Mouse (Mus musculus): ENCODE data around the gene Ttc27. TPM values are rescaled to one million over a fixed set of nuclear protein-coding genes. Genes with fewer than 3 reads are reported as not detected.

The Ttc27 gene
- polyA plus RNA-seq, 1 experiment from 2014 or later = 27.7 TPM

DNA sequence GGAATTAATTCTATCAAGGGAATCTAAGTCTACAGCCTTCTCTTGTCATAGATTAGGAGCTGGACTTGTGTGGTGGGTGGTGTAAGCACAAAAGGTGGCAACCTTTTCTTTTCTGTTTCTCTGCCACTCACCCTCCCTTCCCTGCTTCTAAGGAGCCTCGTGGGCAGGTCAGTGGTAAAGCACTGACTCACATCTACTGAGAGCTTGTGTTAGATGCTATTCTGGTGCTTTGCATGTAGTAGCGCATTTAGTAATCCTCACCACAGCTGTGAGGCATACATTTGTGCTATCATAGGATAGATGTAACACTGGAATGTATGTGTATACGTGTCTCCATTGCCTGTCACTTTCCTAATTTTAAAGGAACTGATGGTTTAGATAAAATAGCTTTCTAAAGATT is 124.2 kb downstream of the Ttc27 start:
- H3K9ac ChIP-seq (ENCODE audit: low read length) = no peak overlapping the region
- DNase-seq (ENCODE audit: low spot score, missing footprints) (no peak), ATAC-seq (ENCODE audit: low FRiP score) (no peak)
- no peaks in the 10 kb centered on the region for H3K9me3 ChIP-seq (ENCODE audit: control insufficient read depth, low read length)
- H3K4me1 ChIP-seq (ENCODE audit: control insufficient read depth, insufficient read depth, low read length) = no peaks in the 10 kb centered on the region
- no peak overlapping the region for H3K4me2 ChIP-seq
- WGBS = 76% methylated on average over 3 of the region's 3 CpGs
- H3K36me3 ChIP-seq (ENCODE audit: control insufficient read depth, insufficient read depth, low read length) = no peaks in the 10 kb centered on the region
- no peak overlapping the region for H3K4me3 ChIP-seq (ENCODE audit: low read depth, low read length)
- H3K27ac ChIP-seq (ENCODE audit: low read depth, low read length) = no peak overlapping the region
- no peaks in the 10 kb centered on the region for H3K27me3 ChIP-seq (ENCODE audit: control insufficient read depth, insufficient read depth, low read length)

DNA sequence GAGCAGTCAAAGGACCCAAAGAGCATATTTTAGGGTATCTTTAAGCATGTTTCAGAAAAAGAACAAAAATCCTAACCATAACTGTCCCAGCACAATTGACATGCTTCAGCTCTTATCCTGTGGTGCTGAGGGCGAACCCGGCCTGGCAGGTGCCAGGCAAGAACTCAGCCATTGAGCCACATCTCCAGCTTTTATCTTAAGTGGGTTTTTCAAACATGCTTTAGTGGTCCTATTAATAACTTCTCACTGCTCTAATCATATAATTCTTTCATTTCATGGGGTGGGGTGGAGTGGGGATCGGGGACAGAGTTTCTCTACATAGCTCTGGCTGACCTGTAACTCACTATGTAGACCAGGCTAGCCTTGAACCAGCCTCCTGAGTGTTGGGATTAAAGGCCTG is 125.1 kb downstream of the Ttc27 start:
- WGBS = 91% methylated on average over 3 of the region's 3 CpGs
- H3K27me3 ChIP-seq (ENCODE audit: control insufficient read depth, insufficient read depth, low read length) = no peaks in the 10 kb centered on the region
- H3K9me3 ChIP-seq (ENCODE audit: control insufficient read depth, low read length) = no peaks in the 10 kb centered on the region
- no peaks in the 10 kb centered on the region for H3K4me1 ChIP-seq (ENCODE audit: control insufficient read depth, insufficient read depth, low read length)
- H3K36me3 ChIP-seq (ENCODE audit: control insufficient read depth, insufficient read depth, low read length) = no peaks in the 10 kb centered on the region
- no peak overlapping the region for H3K27ac ChIP-seq (ENCODE audit: low read depth, low read length)
- H3K4me3 ChIP-seq (ENCODE audit: low read depth, low read length) = no peak overlapping the region
- DNase-seq (ENCODE audit: low spot score, missing footprints) = no peak
- ATAC-seq (ENCODE audit: low FRiP score) = no peak
- H3K4me2 ChIP-seq = no peak overlapping the region
- H3K9ac ChIP-seq (ENCODE audit: low read length) = no peak overlapping the region

DNA sequence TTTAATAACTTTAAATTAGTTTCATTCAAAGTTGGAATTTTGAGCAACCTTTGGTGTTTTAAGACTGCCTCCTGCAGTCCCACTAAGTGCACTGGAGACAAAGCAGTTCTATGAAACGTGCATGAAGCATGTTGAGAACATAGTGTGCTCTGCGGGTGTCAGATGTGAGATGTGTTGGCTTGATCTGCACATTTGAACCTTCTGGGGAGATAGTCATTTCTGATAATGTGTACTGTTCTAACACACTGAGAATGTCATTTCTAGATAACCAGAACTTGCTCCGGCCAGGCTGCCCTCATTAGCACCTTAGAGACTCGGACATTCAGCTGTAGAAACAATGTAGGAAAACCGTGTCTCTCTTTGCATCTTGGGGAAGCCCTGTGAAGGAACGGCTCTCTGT is 126.0 kb downstream of the Ttc27 start:
- Histone ChIP-seq H3K4me1 (ENCODE audit: control insufficient read depth, insufficient read depth, low read length) (no peaks in the 10 kb centered on the region), H3K27me3 (ENCODE audit: control insufficient read depth, insufficient read depth, low read length) (no peaks in the 10 kb centered on the region), H3K4me3 (ENCODE audit: low read depth, low read length) (no peak overlapping the region), H3K36me3 (ENCODE audit: control insufficient read depth, insufficient read depth, low read length) (no peaks in the 10 kb centered on the region), H3K27ac (ENCODE audit: low read depth, low read length) (no peak overlapping the region), H3K4me2 (no peak overlapping the region), H3K9me3 (ENCODE audit: control insufficient read depth, low read length) (no peaks in the 10 kb centered on the region), H3K9ac (ENCODE audit: low read length) (no peak overlapping the region)
- ATAC-seq (ENCODE audit: low FRiP score) (no peak), DNase-seq (ENCODE audit: low spot score, missing footprints) (no peak)
- 92% methylated on average over 6 of the region's 6 CpGs for WGBS

DNA sequence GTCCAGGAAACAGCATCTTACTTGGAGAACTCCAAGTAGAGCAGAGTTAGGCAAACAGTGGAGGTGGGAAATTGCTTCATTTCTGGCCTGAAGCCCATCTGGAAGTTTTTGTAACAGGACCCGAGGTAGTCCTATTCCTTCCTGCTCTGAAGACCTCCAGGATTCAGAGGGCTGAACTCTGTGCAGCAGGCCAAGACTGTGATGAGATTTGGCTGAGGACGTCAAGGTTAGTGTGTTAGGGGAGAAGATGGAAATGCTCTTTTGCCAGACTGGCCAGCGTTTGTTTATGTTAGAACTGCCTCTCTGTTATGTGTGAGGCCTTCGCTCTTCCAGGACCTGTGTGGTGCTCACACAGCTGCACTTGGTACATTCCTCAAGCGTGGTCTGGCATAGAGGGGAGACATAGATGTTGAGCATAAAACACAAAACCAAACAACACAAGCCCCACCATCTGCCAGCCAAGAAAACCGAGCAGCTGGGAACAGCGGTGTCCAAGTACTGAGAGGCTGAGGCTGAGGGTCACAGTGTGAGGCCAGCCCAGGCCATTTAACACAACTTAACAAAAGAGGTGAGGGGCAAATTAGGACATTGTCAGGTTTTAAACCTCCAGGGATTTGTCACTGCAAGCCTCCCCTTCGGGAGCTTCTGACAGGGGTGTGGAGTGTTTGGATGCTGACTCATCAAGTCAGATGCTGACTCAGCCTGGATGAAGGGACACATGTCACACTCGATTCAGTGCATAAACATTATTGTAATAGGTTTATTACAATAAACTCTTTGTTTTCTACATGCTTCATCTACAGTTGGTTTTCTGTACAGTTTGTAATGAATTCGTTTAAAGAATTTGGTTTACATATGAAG is 128.7 kb downstream of the Ttc27 start:
- no peak overlapping the region for H3K27ac ChIP-seq (ENCODE audit: low read depth, low read length)
- H3K36me3 ChIP-seq (ENCODE audit: control insufficient read depth, insufficient read depth, low read length) = no peaks in the 10 kb centered on the region
- H3K27me3 ChIP-seq (ENCODE audit: control insufficient read depth, insufficient read depth, low read length) = no peaks in the 10 kb centered on the region
- peak; percentile 35; the same call in 1 of the 2 replicates for ATAC-seq (ENCODE audit: low FRiP score)
- no peak overlapping the region for H3K4me3 ChIP-seq (ENCODE audit: low read depth, low read length)
- H3K4me2 ChIP-seq = no peak overlapping the region
- H3K4me1 ChIP-seq (ENCODE audit: control insufficient read depth, insufficient read depth, low read length) = no peaks in the 10 kb centered on the region
- peak; percentile 86 for DNase-seq (ENCODE audit: low spot score, missing footprints)
- H3K9ac ChIP-seq (ENCODE audit: low read length) = no peak overlapping the region
- WGBS = 57% methylated on average over 10 of the region's 10 CpGs
- H3K9me3 ChIP-seq (ENCODE audit: control insufficient read depth, low read length) = no peaks in the 10 kb centered on the region

DNA sequence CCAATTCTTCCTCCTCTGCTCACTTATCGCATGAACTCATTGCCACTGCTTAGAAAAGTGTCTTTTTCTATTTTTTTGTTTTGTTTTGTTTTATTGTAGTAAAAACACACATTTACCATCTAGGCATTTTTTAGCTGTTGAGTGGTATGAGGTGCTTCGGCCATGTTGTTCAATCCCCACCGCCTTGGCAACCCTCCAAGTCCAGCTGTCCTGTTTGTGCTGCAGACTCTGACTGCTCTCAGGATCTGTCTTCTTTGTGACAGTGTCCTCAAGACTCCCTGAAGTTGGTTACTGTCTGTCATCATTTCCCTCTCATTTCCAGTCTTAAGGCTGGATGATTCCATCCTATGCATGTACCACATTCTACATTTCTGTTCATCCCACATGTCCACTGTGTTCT is 132.7 kb downstream of the Ttc27 start:
- no peaks in the 10 kb centered on the region for H3K9me3 ChIP-seq (ENCODE audit: control insufficient read depth, low read length)
- no peaks in the 10 kb centered on the region for H3K4me1 ChIP-seq (ENCODE audit: control insufficient read depth, insufficient read depth, low read length)
- peak; percentile 47 for DNase-seq (ENCODE audit: low spot score, missing footprints)
- no peak overlapping the region for H3K27ac ChIP-seq (ENCODE audit: low read depth, low read length)
- no peak overlapping the region for H3K9ac ChIP-seq (ENCODE audit: low read length)
- no peak overlapping the region for H3K4me2 ChIP-seq
- no peaks in the 10 kb centered on the region for H3K36me3 ChIP-seq (ENCODE audit: control insufficient read depth, insufficient read depth, low read length)
- WGBS = 94% methylated on average over 3 of the region's 3 CpGs
- H3K27me3 ChIP-seq (ENCODE audit: control insufficient read depth, insufficient read depth, low read length) = no peaks in the 10 kb centered on the region
- H3K4me3 ChIP-seq (ENCODE audit: low read depth, low read length) = no peak overlapping the region
- ATAC-seq (ENCODE audit: low FRiP score) = no peak

DNA sequence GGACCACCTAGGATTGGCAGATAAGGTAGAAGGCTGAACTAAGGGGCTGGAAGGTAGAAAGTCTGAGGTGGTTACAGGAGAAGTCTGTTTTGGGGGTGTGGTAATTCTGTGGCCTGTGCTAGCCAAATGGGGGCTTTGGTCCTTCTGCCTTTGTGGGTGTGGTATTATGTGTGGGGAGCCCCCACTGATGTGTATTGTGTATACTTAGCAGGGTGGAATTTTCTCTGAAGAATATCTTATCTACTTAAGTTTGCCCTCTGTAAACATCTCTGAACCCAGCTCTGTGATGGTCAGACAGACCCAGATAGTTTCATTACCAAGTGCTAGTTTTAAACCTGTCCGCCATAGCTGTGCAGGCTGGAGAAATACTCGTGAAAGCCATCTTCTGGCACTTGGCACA is 141.8 kb downstream of the Ttc27 start:
- H3K4me3 ChIP-seq (ENCODE audit: low read depth, low read length) = no peak overlapping the region
- no peaks in the 10 kb centered on the region for H3K4me1 ChIP-seq (ENCODE audit: control insufficient read depth, insufficient read depth, low read length)
- no peak overlapping the region for H3K9ac ChIP-seq (ENCODE audit: low read length)
- H3K36me3 ChIP-seq (ENCODE audit: control insufficient read depth, insufficient read depth, low read length) = no peaks in the 10 kb centered on the region
- H3K4me2 ChIP-seq = no peak overlapping the region
- no peak overlapping the region for H3K27ac ChIP-seq (ENCODE audit: low read depth, low read length)
- ATAC-seq (ENCODE audit: low FRiP score) (no peak), DNase-seq (ENCODE audit: low spot score, missing footprints) (no peak)
- H3K9me3 ChIP-seq (ENCODE audit: control insufficient read depth, low read length) = no peaks in the 10 kb centered on the region
- no peaks in the 10 kb centered on the region for H3K27me3 ChIP-seq (ENCODE audit: control insufficient read depth, insufficient read depth, low read length)
- WGBS = 82% methylated on average over 2 of the region's 2 CpGs

DNA sequence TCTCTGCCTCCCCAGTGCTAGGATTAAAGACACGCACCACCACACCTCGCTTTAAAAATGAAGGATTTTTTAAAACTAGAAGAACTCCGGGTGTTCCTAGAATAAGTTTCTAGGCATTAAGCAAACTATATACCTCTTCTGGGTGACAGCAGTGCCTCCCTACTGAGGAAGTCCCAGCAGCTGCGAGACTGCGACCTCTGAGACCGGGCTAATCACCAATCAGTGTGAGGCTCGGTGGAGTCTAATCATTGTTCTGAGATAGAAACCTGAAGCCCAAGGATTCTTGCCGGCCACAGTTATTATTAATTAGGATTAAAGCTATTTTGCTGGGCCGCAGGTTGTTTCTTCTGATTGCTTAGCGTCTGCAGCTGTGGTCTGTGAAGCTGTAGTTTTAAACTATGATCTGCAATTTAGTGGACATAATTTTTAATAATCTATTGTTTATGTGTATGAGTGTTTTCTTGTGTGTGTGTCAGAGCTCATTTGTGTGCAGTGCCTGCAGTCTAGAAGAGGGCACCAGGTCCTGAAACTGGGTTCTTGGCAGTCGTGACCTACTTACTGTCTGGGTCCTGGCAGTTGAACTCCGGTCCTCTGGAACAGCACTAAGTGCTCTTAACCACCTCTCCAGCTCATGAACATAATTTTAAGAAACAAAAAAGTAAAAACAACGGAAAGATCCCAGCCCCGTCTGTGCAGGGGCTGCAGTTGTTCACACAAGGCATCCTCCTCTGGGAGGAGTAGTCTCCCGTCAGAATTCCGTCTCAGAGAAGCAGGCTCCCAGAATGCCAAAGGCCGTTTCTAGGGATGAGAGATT is 142.9 kb downstream of the Ttc27 start:
- 64% methylated on average over 17 of the region's 17 CpGs for WGBS
- ATAC-seq (ENCODE audit: low FRiP score) (no peak), DNase-seq (ENCODE audit: low spot score, missing footprints) (no peak)

DNA sequence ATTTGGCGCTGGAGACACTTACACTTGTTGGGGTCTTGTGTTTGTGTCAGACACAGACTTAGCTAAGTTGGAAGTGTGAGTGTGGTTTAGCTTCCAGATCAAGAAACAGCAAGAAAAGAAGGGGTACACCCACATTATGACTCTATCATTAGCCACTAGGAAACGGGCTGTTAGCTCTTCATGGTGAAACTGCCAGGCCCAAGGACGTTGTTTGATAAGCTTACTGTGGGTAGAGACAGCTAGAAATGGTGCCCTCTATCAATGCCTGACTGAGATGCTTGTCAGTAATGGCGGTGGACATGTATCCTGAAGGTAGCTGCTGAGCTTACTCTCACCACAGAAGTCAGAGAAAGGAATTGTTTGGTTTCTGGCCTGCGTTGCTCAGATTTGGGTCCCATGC is 146.3 kb downstream of the Ttc27 start:
- H3K4me2 ChIP-seq = no peak overlapping the region
- ATAC-seq (ENCODE audit: low FRiP score) = no peak
- no peak for DNase-seq (ENCODE audit: low spot score, missing footprints)
- no peaks in the 10 kb centered on the region for H3K27me3 ChIP-seq (ENCODE audit: control insufficient read depth, insufficient read depth, low read length)
- no peak overlapping the region for H3K9ac ChIP-seq (ENCODE audit: low read length)
- H3K36me3 ChIP-seq (ENCODE audit: control insufficient read depth, insufficient read depth, low read length) = no peaks in the 10 kb centered on the region
- H3K4me1 ChIP-seq (ENCODE audit: control insufficient read depth, insufficient read depth, low read length) = peaks cover 7% of the 10 kb centered on the region; the same call in 1 of the 2 replicates
- H3K9me3 ChIP-seq (ENCODE audit: control insufficient read depth, low read length) = no peaks in the 10 kb centered on the region
- WGBS = 88% methylated on average over 5 of the region's 5 CpGs
- H3K4me3 ChIP-seq (ENCODE audit: low read depth, low read length) = no peak overlapping the region
- H3K27ac ChIP-seq (ENCODE audit: low read depth, low read length) = no peak overlapping the region

More for the DNA sequence above, 142.9 kb downstream of the Ttc27 start:
- Histone ChIP-seq H3K27ac (ENCODE audit: low read depth, low read length) (no peak overlapping the region), H3K9me3 (ENCODE audit: control insufficient read depth, low read length) (no peaks in the 10 kb centered on the region), H3K27me3 (ENCODE audit: control insufficient read depth, insufficient read depth, low read length) (no peaks in the 10 kb centered on the region), H3K4me1 (ENCODE audit: control insufficient read depth, insufficient read depth, low read length) (no peaks in the 10 kb centered on the region), H3K9ac (ENCODE audit: low read length) (no peak overlapping the region), H3K4me2 (no peak overlapping the region), H3K4me3 (ENCODE audit: low read depth, low read length) (no peak overlapping the region), H3K36me3 (ENCODE audit: control insufficient read depth, insufficient read depth, low read length) (no peaks in the 10 kb centered on the region)
